Mouse (Mus musculus): ENCODE data around the gene Cat.

DNA sequence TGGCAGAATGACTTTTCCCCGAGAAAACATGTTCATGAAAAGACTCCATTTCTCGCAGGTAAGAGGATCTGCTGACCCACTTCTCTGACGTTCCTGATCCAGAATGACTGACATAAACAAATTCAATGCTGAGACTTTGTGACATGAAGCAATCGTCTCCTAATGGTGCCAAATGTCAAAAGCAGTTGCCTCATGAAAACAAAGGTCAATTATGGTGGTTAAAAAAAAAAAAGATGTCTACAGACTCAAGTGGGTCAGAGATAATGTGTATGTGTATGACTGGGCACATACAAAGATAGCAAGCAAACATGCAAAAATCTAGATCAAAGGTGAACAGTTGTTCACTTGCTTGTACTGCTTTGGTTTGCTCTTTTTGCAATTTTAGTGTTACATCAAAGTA is 8.9 kb upstream of the Cat start:
- no peak for TF ChIP-seq MAX (IDR thresholded peaks at IDR 0.05; ENCODE audit: low read length)
- no peak for TF ChIP-seq EP300 (IDR thresholded peaks at IDR 0.05; ENCODE audit: low read length)
- TF ChIP-seq IRF4 (IDR thresholded peaks at IDR 0.05; ENCODE audit: low read depth, low read length), result no peak
- TF ChIP-seq ETS1 (conservative IDR thresholded peaks at IDR 0.05; ENCODE audit: low read depth, low read length), result no peak
- no peak for TF ChIP-seq CTCF (conservative IDR thresholded peaks at IDR 0.05 in 1 of 2, IDR thresholded peaks at IDR 0.05 in 1 of 2; ENCODE audit: low read depth in 2 of 2, low read length in 2 of 2)
